Mouse (Mus musculus): ENCODE results near the gene Ccnd1. TPM values are rescaled to one million over a fixed set of nuclear protein-coding genes. Genes with fewer than 3 reads are reported as not detected.

The Ccnd1 gene
- polyA plus RNA-seq, 1 experiment, result not detected

GRCm38 (mm10) chr7:144941242-144941831, 1.6 kb upstream of the Ccnd1 start:
- under 1% methylated on average over 39 of the region's 39 CpGs for WGBS
- no peak overlapping the region for H3K27ac ChIP-seq (ENCODE audit: insufficient read depth, low read depth, low read length)
- TF ChIP-seq POLR2A (IDR thresholded peaks at IDR 0.05; ENCODE audit: insufficient read depth, low read depth, low read length), result no peak
- no peak for TF ChIP-seq CTCF (IDR thresholded peaks at IDR 0.05; ENCODE audit: insufficient read depth, low read depth, low read length)
- H3K4me3 ChIP-seq (ENCODE audit: insufficient read depth, low read depth, low read length), result peak overlapping the region; percentile 27
- H3K4me1 ChIP-seq (ENCODE audit: control insufficient read depth, insufficient read depth, low read length), result peaks cover 47% of the 10 kb centered on the region

- Histone ChIP-seq H3K27ac (ENCODE audit: insufficient read depth, low read depth, low read length) (no peak overlapping the region), H3K4me3 (ENCODE audit: insufficient read depth, low read depth, low read length) (no peak overlapping the region), H3K4me1 (ENCODE audit: control insufficient read depth, insufficient read depth, low read length) (peaks cover 47% of the 10 kb centered on the region)
- TF ChIP-seq POLR2A (IDR thresholded peaks at IDR 0.05; ENCODE audit: insufficient read depth, low read depth, low read length) (no peak), CTCF (IDR thresholded peaks at IDR 0.05; ENCODE audit: insufficient read depth, low read depth, low read length) (no peak)
- 1% methylated on average over 11 of the region's 11 CpGs for whole genome bisulfite sequencing
These were observed 860 bp upstream of the Ccnd1 start for GRCm38 (mm10) chr7:144940585-144940984.

DNA sequence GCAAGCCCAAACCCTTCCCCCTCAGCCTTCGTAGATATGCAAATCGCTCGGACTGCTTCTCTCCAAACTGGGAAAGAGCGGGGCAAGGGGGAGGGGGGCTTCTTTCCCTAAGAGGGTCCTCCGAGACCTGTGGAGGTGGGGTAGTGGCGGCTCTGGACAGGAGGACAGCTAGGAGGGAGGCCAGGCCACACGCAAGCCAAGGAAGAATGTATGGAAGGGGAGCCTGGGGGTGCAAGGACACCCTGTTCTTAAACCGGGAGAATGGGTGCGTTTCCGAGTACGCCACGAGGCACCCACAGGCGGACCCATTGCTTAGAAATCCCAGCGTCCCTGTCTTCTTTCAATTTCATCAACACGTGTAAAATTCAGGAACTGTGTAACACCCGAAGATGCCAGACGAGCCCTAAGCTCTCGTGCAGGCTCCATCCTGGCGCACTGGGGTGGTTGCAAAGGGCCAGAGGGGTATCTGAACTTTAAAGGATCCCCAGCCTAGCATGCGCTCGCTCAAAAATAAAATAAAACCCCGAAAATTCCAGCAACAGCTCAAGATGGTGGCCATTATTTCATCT, 362 bp upstream of the Ccnd1 start:
- TF ChIP-seq POLR2A (IDR thresholded peaks at IDR 0.05; ENCODE audit: insufficient read depth, low read depth, low read length) (no peak), CTCF (IDR thresholded peaks at IDR 0.05; ENCODE audit: insufficient read depth, low read depth, low read length) (no peak)
- H3K27ac ChIP-seq (ENCODE audit: insufficient read depth, low read depth, low read length), result no peak overlapping the region
- peak overlapping the region; percentile 16; the same call in 1 of the 2 replicates for H3K4me3 ChIP-seq (ENCODE audit: insufficient read depth, low read depth, low read length)
- peaks cover 47% of the 10 kb centered on the region for H3K4me1 ChIP-seq (ENCODE audit: control insufficient read depth, insufficient read depth, low read length)
- WGBS, result 1% methylated on average over 22 of the region's 22 CpGs

DNA sequence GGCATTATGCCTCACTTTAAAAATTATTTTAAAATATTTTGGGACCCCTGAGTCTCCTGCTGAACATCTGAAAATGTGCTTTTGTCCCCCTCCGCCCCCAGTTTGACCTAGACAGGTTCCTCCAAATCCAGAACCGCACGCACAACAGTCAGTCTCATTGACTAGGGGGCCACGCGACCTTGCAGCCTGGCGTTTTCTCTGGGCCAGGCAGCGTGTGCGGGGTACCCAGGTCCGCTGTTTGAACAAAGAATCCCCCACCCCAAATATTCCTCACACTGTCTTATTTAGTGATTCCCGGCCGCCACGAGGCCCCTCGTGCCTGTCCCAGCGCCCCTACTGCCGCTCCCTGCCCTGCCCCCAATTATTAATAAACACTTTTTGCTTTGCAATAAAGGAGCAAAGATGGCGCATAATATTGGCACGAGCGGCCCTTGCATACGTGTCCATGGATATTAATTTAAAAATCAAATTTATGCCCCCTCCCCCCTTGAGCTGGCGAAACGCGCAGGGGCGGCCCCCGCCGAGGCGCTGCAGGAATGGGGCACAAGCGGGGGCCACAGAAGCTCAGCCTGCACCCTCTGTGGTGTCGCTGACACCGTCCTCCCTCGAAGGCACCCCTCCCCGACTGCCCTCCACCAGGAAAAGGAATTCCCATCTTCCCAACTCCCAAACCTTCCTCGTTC, 923 bp downstream of the Ccnd1 start:
- no peak for TF ChIP-seq POLR2A (IDR thresholded peaks at IDR 0.05; ENCODE audit: insufficient read depth, low read depth, low read length)
- TF ChIP-seq CTCF (IDR thresholded peaks at IDR 0.05; ENCODE audit: insufficient read depth, low read depth, low read length), result no peak

GRCm38 (mm10) chr7:144937899-144938517, 1.7 kb downstream of the Ccnd1 start:
- Histone ChIP-seq H3K27ac (ENCODE audit: insufficient read depth, low read depth, low read length) (no peak overlapping the region), H3K4me1 (ENCODE audit: control insufficient read depth, insufficient read depth, low read length) (peaks cover 42% of the 10 kb centered on the region), H3K4me3 (ENCODE audit: insufficient read depth, low read depth, low read length) (peak overlapping the region; percentile 53)
- no peak for TF ChIP-seq POLR2A (IDR thresholded peaks at IDR 0.05; ENCODE audit: insufficient read depth, low read depth, low read length)
- no peak for TF ChIP-seq CTCF (IDR thresholded peaks at IDR 0.05; ENCODE audit: insufficient read depth, low read depth, low read length)
- WGBS, result 2% methylated on average over 39 of the region's 39 CpGs

More for the DNA sequence above, 923 bp downstream of the Ccnd1 start:
- Histone ChIP-seq H3K27ac (ENCODE audit: insufficient read depth, low read depth, low read length) (no peak overlapping the region), H3K4me1 (ENCODE audit: control insufficient read depth, insufficient read depth, low read length) (peaks cover 47% of the 10 kb centered on the region), H3K4me3 (ENCODE audit: insufficient read depth, low read depth, low read length) (peak overlapping the region; percentile 39; the same call in 1 of the 2 replicates)
- WGBS, result under 1% methylated on average over 32 of the region's 32 CpGs

DNA sequence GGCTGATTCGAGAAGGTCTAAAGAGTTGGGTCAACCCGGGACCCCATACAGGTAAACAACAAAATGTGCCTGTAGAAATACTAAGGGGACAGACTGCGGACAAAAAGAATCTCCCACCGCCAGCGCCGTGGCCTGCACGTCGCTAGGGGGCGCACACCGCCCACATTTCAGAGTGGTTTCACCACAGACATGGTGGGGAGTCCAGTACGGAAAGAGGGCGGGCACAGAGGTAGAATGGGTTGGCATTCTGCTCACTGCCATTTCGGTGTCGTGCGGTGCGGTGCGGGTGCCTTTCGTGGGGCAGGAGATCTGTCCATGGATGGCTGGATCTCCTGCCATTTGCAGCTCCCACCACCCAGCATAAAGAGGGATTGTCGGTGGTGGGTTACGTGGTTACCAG, 2.2 kb downstream of the Ccnd1 start:
- whole genome bisulfite sequencing, result 1% methylated on average over 20 of the region's 20 CpGs
- TF ChIP-seq CTCF (IDR thresholded peaks at IDR 0.05; ENCODE audit: insufficient read depth, low read depth, low read length), result peak; percentile 99
- TF ChIP-seq POLR2A (IDR thresholded peaks at IDR 0.05; ENCODE audit: insufficient read depth, low read depth, low read length), result no peak

GRCm38 (mm10) chr7:144936311-144936880, 3.3 kb downstream of the Ccnd1 start:
- TF ChIP-seq POLR2A (IDR thresholded peaks at IDR 0.05; ENCODE audit: insufficient read depth, low read depth, low read length) (no peak), CTCF (IDR thresholded peaks at IDR 0.05; ENCODE audit: insufficient read depth, low read depth, low read length) (no peak)
- H3K4me1 ChIP-seq (ENCODE audit: control insufficient read depth, insufficient read depth, low read length), result peaks cover 37% of the 10 kb centered on the region
- 76% methylated on average over 4 of the region's 4 CpGs for WGBS

More for the DNA sequence above, 2.2 kb downstream of the Ccnd1 start:
- Histone ChIP-seq H3K27ac (ENCODE audit: insufficient read depth, low read depth, low read length) (no peak overlapping the region), H3K4me1 (ENCODE audit: control insufficient read depth, insufficient read depth, low read length) (peaks cover 39% of the 10 kb centered on the region), H3K4me3 (ENCODE audit: insufficient read depth, low read depth, low read length) (peak overlapping the region; percentile 53)

GRCm38 (mm10) chr7:144935563-144935962, 4.2 kb downstream of the Ccnd1 start:
- Histone ChIP-seq H3K27ac (ENCODE audit: insufficient read depth, low read depth, low read length) (no peak overlapping the region), H3K4me1 (ENCODE audit: control insufficient read depth, insufficient read depth, low read length) (peaks cover 34% of the 10 kb centered on the region), H3K4me3 (ENCODE audit: insufficient read depth, low read depth, low read length) (no peak overlapping the region)
- WGBS, result 56% methylated on average over 5 of the region's 5 CpGs
- TF ChIP-seq CTCF (IDR thresholded peaks at IDR 0.05; ENCODE audit: insufficient read depth, low read depth, low read length), result no peak
- TF ChIP-seq POLR2A (IDR thresholded peaks at IDR 0.05; ENCODE audit: insufficient read depth, low read depth, low read length), result no peak

More at GRCm38 (mm10) chr7:144936311-144936880, 3.3 kb downstream of the Ccnd1 start:
- Histone ChIP-seq H3K4me3 (ENCODE audit: insufficient read depth, low read depth, low read length) (no peak overlapping the region), H3K27ac (ENCODE audit: insufficient read depth, low read depth, low read length) (no peak overlapping the region)

Data from olfactory bulb, adult 2 months (tissue).